Mouse (Mus musculus): ENCODE measurements around the gene Chd4.

- TF ChIP-seq CTCF (IDR thresholded peaks at IDR 0.05; ENCODE audit: low read depth, low read length) = no peak
- TF ChIP-seq POLR2A (IDR thresholded peaks at IDR 0.05; ENCODE audit: extremely low read depth, insufficient read depth, low read length) = no peak
Measured at GRCm38 (mm10) chr6:125153018-125153389, 57.2 kb downstream of the Chd4 start.
